Mouse (Mus musculus): ENCODE results near the gene Gm4216.
"Not testable (repeated sequence)": the region's sequence is repeated elsewhere in the genome, so short reads cannot be mapped to it uniquely, and the experiment has no call there.

Gene Gm4216

GRCm38 (mm10) chr7:23019823-23020222 lies at the start of gene Gm4216:
TSS of gene Gm4216 (minus strand) at chr7:23019923.
- DNase-seq (ENCODE audit: low read depth, low spot score): not testable (repeated sequence)

- DNase-seq (ENCODE audit: low read depth, low spot score): not testable (repeated sequence)
Observed at GRCm38 (mm10) chr7:23067356-23067755, 47.6 kb upstream of the Gm4216 start, which contains the start of gene Gm8720. TSS of gene Gm8720 (minus strand) at chr7:23067456.

GRCm38 (mm10) chr7:23055240-23055639 lies 35.5 kb upstream of the Gm4216 start, which contains the start of gene Vmn1r163:
TSS of gene Vmn1r163 (plus strand) at chr7:23055540.
- DNase-seq (ENCODE audit: low read depth, low spot score): not testable (repeated sequence)

DNA sequence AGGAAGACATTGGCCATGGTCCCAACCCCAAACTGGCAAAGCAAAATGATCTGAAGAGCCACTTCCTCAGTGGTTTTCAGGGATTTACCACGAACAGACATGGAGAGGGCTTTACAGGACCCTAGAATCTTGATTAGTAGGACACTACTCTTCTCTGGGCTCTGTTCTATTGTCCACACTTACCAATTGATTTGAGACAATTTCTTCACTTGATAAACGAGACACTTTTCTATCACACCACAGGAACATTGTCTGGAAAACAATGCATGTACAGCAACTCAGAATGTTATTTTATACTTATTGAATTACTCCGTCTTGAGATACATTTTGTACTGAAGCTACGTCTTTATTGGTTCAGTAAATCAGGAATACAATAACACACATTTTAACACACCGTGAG lies 35.1 kb downstream of the Gm4216 start, which contains the start of gene Gm4214:
Gm4214 (minus strand) TSS at position 101 of the 400 bp plus-strand sequence.
- DNase-seq (ENCODE audit: low read depth, low spot score): not testable (repeated sequence)

All from skeletal muscle tissue, adult 2 months (tissue).